ENCODE assay signal across 11 mouse cellular contexts in genomic region chr2:170244108-170244507, GRCm38 (mm10).
"Had no signal": no experiment of that assay in that cellular context is flagged by ENCODE, and none has a peak within 500 bp of the region (broad histone marks: within the 10 kb centered on the region; RNA-seq: fewer than 3 reads in every experiment).

No protein-coding gene starts in this region.

- H3K9me3 ChIP-seq: limb, embryonic 13.5 days; neural tube, embryonic 13.5 days had no signal

- H3K4me3 ChIP-seq: limb, embryonic 13.5 days; neural tube, embryonic 13.5 days had no signal

- H3K4me2 ChIP-seq: limb, embryonic 13.5 days; lung, embryonic 14.5 days; neural tube, embryonic 13.5 days had no signal

- H3K27ac ChIP-seq: limb, embryonic 13.5 days; macrophage; neural tube, embryonic 13.5 days had no signal

- H3K9ac ChIP-seq: limb, embryonic 13.5 days; lung, embryonic 14.5 days; neural tube, embryonic 13.5 days had no signal

- H3K36me3 ChIP-seq: limb, embryonic 13.5 days; neural tube, embryonic 13.5 days had no signal

- H3K27me3 ChIP-seq: neural tube, embryonic 13.5 days had no signal

- DNase-seq: kidney, adult 18-20 months; kidney, postnatal 10 days; left cerebral cortex, postnatal 4 days; lung, embryonic 14.5 days; lung, postnatal 10 days; retina, postnatal 1 day; right cerebral cortex, postnatal 14 days; thymus, postnatal 36 days had no signal

- H3K4me1 ChIP-seq: limb, embryonic 13.5 days had no signal
